Comparison of ENCODE assay signal across 30 mouse cellular contexts in genomic region chr13:20754843-20755242, GRCm38 (mm10). TPM values are rescaled to one million over a fixed set of nuclear protein-coding genes. Genes with fewer than 3 reads are reported as not detected.
"Had no signal": no experiment of that assay in that cellular context is flagged by ENCODE, and none has a peak within 500 bp of the region (broad histone marks: within the 10 kb centered on the region; RNA-seq: fewer than 3 reads in every experiment).

No protein-coding gene starts in this region.

- H3K36me3 ChIP-seq: limb, embryonic 10.5 days; limb, embryonic 12.5 days; limb, embryonic 13.5 days; limb, embryonic 15.5 days; liver, embryonic 12.5 days; liver, embryonic 13.5 days; liver, embryonic 15.5 days; lung, embryonic 15.5 days; midbrain, embryonic 10.5 days; midbrain, embryonic 12.5 days; midbrain, embryonic 13.5 days; midbrain, embryonic 15.5 days had no signal

- H3K4me1 ChIP-seq: limb, embryonic 10.5 days; limb, embryonic 12.5 days; limb, embryonic 13.5 days; limb, embryonic 15.5 days; liver, embryonic 12.5 days; liver, embryonic 13.5 days; liver, embryonic 15.5 days; lung, embryonic 15.5 days; megakaryocyte, embryonic 14.5 days; midbrain, embryonic 10.5 days; midbrain, embryonic 12.5 days; midbrain, embryonic 13.5 days; midbrain, embryonic 15.5 days had no signal

- ATAC-seq: liver, embryonic 12.5 days; liver, postnatal 0 days; lung, postnatal 0 days; midbrain, embryonic 13.5 days; midbrain, embryonic 15.5 days; midbrain, embryonic 16.5 days had no signal

- H3K27ac ChIP-seq: left cerebral cortex, adult 2 months; limb, embryonic 10.5 days; limb, embryonic 12.5 days; limb, embryonic 13.5 days; limb, embryonic 15.5 days; liver, embryonic 12.5 days; liver, embryonic 13.5 days; liver, embryonic 14.5 days; liver, embryonic 15.5 days; lung, embryonic 15.5 days; macrophage; midbrain, embryonic 10.5 days; midbrain, embryonic 12.5 days; midbrain, embryonic 13.5 days; midbrain, embryonic 15.5 days had no signal

- H3K4me3 ChIP-seq: left cerebral cortex, adult 2 months; limb, embryonic 10.5 days; limb, embryonic 12.5 days; limb, embryonic 13.5 days; limb, embryonic 15.5 days; liver, embryonic 12.5 days; liver, embryonic 13.5 days; liver, embryonic 15.5 days; lung, embryonic 15.5 days; megakaryocyte, embryonic 14.5 days; midbrain, embryonic 10.5 days; midbrain, embryonic 12.5 days; midbrain, embryonic 13.5 days; midbrain, embryonic 15.5 days; myocyte had no signal

- DNase-seq: left cerebral cortex, postnatal 4 days; liver; liver, embryonic 13.5 days; liver, postnatal 0 days; lung, adult 18-20 months; lung, adult 2 months; lung, embryonic 14.5 days; lung, postnatal 10 days; lung, postnatal 14 days; lung, postnatal 36 days; lung, postnatal 4 days; midbrain, embryonic 14.5 days had no signal

- H3K27me3 ChIP-seq: limb, embryonic 12.5 days; limb, embryonic 13.5 days; limb, embryonic 15.5 days; liver, embryonic 12.5 days; liver, embryonic 13.5 days; liver, embryonic 15.5 days; lung, embryonic 15.5 days; megakaryocyte, embryonic 14.5 days; midbrain, embryonic 12.5 days; midbrain, embryonic 13.5 days; midbrain, embryonic 15.5 days had no signal

RNA-seq across cellular contexts. Expression of gene Aoah, which starts 39.1 kb away (rescaled TPM):
- polyA plus RNA-seq: myocyte had no signal
